Mouse (Mus musculus): ENCODE data around the gene Aqp11.

The Aqp11 gene

DNA sequence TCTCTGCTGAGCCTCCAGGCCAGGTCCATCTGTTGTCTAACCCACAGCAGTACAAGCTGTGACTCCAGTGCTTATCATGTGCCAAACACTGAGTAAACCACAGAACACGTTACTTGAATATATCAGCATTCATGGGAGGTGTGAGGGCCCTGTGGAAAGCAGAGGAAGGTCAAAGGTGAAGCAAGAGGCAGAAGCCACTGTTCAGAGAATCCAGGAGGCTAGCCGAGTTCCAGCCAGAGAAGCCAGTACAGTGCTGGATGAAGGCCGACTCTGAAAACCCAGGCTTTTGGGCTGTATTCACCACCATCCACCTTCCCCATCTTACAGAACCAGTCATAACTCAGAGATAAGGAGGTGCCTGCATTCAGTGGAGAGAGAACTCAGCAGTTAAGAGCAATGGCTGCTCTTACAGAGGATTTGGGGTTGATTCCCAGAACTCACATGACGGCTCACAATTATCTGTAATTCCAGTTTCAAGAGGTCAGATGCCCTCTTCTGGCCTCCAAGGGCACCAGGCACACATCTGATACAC lies 9.2 kb upstream of the Aqp11 start:
- no peak for DNase-seq

DNA sequence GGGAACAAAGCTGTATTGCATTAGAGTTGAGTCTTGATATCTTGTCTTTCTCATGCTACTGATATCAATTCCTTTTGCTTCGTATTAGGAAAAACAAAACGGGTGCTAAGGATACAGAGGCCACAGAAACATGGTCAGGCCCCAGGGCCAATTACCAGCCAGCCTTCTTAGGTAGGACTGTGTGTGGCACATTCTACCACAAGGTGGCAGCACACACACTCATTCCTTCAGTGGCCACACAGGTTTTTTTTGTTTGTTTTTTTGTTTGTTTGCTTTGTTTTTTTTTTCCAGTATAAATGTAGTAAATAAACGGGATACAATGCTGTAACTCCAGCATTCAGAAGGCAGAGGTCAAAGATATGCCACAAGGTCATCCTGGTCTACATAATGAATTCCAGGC lies 7.2 kb upstream of the Aqp11 start:
- peak; percentile 75 for DNase-seq

DNA sequence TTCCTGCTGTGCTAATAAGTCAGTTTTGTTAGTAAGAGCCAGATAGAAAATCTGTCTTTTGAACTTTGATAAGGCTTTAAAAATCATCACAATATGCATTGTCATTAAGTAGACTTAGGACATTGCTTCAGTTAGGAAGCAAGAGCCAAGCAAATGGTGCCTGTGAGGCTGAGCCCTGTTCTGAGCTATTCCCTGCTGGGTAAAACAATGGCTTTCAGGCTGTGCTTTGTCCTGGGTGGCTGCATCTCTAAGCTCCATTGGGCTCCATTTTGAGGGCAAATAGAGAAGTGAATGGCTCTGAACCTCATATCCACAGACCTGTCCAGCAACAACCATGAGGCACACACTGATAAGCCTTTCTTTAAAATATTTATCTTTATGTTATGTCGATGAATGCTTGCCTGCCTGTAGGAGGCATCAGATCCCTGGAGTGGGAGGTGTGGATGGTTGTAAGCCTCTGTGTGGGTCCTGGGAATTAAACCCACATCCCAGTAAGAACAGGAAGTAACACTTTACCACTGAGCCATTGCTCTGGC lies 3.7 kb upstream of the Aqp11 start:
- no peak for DNase-seq

DNA sequence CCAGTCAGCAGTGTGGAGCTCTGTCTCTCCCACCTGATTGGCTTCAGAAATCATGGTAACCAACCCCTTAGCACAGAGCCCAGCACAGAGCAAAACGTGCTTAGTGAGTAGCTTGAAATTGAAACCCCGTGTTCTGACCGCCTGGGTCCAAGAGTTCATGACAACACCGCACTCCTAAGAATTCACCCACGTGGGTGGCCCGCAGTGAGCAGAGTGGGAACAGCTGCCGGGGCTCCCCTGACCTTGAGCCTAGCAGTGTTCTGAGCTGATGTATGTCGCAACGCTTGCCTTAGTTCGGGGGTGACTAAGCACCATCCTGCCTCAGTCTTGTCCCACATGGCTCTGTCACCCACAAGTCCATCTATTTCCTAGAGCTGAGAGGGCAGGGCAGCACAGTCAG lies 2.9 kb upstream of the Aqp11 start:
- no peak for DNase-seq

DNA sequence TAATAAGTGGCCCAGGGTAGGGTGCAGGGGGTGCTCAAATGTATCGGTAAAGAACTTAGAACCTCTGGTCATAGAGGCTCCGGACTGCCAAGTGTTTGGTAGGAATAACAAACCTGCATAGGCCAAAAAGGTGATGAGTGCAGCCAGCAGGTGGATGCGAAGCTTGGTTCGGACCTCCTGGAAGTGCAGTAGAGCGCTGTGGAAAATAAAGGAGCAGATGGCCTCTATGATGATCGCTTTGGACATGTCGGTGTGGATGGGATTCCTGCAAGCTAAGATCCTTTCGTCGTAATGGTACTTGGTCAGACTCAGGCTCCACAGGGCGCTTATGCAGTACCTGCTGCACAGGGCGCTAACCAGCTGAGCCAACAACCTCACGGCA lies 842 bp downstream of the Aqp11 start:
- DNase-seq, result no peak

DNA sequence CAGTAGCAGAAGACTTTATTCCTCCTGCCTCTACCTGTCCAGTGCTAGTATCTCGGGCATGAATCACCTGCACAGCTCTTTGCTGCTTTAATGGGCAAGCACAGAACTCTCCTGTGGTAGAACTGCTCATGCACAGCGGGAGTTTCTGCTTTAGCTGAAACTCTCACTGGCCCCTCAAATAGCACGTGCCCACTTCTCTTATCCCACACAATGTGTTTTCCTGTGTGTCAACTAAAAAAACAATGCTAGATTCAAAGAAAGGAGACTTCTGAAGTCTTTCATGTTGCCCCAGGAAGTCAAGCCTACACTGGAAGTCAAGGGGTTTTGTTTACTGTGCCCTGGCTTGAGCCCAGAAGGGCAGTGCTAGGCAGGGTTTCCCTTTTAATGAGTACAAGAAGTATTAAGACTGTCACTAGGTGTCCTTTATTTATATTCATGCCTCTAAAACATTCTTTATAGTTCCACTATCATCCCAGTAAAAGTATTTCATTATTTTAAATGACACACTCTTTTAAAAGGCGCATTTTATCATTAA lies 2.1 kb downstream of the Aqp11 start:
- DNase-seq, result no peak

DNA sequence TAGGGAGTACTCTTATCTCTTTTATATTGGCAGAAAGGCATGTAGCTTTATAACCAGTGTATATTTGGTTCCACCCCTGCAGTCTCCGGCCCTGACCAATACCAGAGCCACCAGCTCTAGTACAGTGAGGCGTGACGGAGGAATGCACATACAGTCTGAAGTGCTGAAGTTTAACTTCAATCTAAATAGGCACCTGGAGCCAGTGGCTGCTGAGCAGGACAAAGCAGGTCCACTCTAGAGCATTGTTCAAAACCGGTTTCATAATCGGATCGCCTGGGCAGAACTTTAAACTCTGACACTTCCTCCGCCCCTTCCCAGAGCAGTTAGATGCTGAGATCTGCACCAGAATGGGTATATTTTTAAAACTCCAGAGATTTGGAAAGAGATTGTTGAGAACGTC lies 3.1 kb downstream of the Aqp11 start:
- no peak for DNase-seq

DNA sequence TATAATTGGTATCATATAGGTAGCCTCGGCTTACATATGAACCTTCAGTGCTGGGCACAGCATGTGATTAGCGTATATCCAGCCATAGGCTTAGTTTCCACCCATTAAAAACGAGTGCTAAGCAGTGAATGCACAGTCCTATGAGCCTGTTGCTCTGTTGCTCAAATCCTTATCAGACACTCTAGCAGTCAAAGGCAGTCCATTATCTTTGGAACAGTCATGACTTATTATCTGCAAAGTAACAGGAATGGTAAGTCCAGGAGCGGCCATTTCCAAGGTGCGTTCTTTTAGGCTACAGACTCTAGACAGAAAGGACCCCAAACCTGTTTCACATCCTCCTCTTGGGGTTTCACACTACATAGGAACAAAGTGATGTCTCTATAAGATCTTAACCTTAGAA lies 4.5 kb downstream of the Aqp11 start:
- no peak for DNase-seq

DNA sequence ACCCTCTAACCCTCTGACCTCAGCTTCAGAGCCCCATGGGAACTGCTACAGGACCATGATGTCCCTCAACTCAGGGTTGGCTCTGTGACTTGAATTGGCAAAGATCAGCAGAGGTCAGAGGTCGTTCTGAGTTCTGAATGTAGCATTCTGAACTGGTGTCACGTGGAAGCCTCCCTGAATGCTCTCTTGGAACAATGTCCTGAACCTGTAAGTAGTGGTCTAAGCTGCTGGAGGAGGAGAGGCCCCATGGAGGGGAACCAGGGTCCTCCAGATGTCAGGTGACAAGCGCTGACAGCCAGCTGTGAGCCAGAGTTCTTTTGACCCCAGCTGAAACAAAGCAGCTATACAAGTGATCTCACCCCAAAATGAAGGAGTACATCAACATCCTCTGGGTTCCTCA lies 7.7 kb downstream of the Aqp11 start:
- no peak for DNase-seq

DNA sequence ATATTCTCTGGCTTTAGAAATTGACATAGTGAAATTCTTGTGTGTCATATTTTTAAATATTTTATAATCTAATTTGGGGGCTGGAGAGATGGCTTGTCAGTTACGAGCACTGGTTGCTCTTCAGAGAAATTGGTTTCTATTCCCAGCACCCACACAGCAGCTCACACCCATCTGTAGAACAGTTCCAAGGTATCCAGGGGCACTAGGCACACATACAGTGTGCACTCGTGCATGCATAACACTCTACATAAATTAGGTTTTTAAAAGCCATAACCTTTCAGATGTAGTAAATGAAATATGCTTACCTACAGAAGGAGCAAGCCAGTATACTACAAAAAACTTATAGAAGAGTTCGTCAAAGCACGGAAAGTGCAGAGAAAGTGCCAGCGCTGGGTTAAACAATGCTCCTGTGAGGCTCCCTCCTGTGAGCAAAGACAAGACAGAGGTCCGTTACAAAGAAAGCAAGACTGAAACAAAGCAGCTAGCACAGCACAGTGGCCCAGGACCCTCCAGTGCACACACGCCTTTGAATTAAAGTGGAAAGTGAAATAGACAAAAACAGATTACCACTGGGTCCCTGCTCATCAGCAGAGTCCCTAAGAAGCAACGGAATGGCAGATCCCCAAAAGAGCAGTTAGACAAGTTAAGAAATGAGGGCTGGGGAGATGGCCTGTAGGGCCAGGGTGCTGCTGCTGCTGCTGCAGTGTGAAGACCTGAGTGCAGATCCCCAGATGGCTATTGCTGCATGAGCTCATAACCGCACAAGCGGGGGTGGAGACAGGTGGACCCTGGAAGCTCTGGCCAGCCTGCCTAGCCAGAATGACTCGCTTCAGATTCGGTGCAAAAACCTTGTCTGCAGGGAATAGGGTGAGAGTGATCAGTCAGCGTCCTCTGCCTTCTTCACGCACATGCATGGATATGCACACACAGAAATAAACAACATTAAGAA lies 9.1 kb downstream of the Aqp11 start:
- DNase-seq, result no peak

DNA sequence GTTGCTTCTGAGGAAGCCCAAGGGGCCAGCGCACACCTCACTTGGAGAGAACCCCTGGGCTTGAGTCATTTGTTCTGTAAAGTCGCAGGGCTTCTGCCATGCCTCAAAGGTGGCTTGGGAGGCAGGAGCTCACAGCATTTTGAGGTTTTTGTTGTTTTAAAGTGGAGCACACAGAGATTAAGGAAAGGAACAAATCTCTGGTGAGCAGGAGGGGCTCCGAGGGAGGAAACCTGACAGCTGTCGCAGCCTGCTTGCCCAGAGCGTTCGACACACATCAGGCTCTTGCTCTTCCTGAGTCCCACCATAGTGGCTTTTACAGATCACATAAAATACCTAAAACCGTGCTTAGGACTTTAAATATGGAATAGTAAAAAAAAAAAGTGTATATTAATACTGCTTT lies 11.3 kb downstream of the Aqp11 start:
- no peak for DNase-seq

DNA sequence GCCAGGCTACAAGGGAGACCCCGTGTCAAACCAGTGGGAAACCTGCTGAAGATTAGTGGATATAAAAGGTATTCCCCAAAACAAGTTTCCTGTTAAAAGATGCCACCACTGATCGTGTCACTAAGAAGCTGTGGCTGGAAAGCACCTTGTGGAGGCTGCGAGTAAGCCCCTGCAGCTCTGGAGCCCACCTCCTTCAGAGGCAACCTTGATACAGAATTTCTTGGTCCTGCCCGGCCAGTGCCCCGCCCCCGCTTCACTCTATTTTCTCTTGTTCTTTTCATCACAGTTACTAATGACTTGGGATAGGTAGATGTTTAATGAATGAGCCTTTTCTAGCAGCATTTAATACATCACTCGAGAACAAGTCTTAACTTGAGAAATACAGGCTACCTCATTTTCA lies 12.0 kb downstream of the Aqp11 start:
- DNase-seq, result no peak

DNA sequence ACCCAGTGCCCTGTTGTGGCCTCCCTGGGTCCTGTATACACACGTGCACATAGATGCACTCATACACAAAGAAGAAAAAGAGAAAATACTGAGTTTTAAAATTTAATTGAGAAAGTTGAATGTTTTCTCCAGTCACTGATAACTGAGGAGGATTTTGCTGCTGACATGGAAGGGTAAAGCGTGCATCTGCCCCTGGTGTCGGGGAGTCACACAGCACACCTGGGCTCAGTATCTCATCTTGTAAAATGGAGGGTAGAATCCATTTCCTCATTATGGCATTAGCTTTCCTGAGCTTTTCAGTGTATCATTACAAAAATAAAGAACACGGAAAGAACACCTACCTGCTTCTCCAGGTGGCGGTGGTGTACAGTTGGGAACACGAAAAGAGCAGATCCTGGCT lies 12.7 kb downstream of the Aqp11 start:
- DNase-seq, result no peak

DNA sequence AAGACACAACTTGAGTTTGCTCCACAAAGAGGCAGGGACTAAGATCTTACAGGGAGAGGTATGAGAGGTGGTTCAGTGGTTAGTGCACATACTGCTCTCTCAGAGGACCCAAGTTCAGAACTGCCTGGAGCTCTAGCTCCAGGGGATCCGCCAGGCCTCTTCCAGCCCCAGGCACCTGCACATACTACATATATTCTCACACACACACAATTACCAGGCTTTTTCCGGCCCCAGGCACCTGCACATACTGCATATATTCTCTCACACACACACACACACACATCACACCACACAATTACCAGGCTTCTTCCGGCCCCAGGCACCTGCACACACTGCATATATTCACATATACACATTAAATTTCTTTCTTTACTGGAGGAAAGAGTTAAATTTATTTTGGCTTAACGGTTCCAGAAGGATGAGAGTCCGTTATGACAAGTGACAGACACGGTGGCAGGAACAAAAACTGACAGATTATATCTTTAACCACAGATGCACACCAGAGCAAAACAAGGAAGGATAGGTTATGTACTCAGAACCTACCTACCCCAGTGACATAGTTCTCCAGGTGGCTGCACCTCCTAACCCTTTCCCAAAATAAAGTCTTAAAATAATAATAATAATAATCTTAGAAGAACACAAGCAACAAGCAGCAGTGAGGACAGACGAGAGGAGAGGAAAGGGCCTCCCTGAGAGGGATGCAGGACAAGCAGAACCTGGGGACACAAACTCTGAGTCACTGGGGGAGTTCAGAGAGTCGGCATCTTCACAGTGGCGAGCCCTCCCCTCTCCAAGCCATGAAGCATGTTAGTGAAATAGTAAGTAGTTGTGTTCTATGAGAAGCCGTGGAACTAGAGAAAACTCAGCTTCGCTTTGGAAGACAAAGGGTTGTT lies 14.2 kb downstream of the Aqp11 start:
- DNase-seq, result no peak

DNA sequence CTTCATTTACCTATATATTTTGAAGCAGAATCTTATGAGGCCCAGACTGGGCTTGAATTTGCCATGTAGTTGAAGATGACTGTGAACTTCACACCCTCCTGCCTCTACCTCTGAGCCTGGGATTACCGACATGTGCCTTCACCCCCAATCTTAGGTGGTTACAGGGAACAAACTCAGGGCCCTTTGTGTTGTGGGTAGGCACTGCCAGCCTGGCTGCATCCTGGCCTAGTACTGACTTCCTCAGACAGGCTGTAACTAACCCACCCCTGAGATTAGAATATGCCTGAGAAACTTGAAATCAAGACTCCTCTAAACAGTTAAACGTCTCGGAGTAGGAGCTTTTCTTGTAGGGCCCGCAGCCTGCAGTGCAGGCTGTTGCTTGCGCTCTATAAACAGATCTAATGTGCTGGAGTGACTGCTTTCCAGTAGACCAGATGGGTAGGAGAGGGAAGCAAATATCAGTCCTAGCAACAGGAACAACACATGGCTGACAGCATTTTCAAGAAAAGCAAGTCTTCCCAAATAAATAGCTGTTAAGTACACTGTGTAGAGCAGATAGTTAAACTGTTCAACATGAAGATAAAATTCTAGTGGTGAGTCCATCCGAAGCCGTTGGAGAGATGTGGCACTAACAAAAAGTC lies 15.7 kb downstream of the Aqp11 start:
- DNase-seq, result no peak

DNA sequence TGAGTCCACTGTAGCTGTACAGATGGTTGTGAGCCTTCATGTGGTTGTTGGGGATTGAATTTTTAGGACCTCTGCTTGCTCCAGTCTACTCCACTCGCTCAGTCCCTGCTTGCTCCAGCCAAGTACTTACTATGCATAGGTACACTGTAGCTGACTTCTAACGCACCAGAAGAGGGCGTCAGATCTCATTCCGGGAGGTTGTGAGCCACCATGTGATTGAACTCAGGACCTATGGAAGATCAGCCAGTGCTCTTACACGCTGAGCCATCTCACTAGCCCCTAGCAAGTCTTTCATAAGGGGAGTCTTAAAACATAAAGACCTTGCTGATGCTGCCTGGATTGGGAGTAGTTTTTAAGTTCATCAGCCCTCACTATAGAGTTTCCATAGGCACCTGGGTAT lies 18.0 kb downstream of the Aqp11 start:
- DNase-seq, result no peak

DNA sequence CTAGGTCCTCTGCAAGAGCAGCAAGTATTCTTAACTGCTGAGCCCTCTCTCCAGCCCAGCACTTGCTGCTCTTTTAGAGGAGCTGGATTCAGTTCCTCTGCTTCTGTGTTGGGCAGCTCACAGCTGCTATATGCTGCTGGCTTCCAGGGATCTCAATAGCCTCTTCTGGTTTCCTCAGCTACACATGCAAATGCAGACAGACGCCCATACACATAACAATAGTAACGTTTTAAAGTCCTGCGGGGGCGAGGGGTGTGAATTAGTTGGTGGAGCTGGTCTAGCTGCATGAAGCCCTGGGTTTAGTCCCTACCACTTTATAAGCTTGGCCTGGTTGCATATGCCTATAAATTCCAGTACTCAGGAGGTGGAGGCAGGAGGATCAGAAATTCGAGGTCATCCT lies 19.0 kb downstream of the Aqp11 start:
- no peak for DNase-seq

DNA sequence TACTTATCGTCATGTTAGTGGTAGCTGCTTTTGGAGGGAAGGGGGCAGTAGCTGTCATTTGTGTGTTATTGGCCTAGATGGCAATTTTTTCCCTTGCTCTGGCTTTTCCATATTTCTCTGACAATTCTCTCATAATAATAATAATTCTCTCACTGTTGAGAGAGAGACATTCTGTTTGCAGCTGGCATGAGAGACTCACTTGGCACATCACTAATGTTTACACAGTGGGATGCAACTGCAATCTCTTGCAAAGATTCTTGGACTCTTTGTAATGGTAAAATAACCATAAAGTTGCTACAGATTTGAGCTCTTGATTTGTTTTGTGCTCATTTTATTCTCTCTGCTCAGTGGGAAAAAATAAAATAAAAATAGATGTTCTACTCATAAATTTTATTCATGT lies 20.8 kb downstream of the Aqp11 start:
- DNase-seq, result no peak

DNA sequence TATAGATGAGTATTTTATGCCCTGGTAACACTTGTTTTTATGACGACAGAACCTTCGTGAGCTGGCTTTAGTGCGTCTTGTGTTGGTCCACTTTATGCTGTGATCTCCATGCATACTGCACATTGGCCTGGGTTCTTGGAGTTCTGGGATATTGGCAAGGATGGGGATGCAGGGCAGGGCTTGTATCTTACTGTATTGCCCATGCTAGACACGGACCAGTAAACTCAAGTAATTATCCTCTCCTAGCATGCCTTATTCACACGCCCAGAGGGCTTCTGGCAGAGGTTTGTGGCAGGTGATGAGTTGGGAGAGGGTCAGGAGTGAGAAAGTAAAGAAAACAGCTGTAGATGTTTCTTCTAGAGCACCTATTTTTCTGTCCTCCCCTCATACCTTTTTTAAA lies 23.4 kb downstream of the Aqp11 start:
- no peak for DNase-seq

DNA sequence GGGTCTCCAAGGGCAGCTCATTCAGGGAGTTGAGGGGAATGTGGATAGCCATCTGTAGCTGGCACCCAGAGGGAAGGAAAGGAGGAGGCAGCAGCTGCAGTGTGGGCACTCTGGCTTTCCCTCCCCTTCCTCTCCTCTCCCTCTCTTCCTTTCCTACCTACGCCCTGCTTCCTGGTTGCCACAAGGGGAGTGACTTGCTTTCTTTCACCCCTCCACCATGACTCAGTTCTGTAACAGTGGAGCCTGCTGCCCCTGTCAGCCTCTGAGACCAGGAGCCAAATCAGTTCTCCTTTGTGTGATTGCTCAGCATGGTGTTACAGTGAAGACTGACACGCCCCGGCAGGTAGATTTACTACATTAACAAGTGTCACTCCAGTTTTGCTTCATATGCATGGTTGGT lies 28.9 kb downstream of the Aqp11 start:
- no peak for DNase-seq

DNA sequence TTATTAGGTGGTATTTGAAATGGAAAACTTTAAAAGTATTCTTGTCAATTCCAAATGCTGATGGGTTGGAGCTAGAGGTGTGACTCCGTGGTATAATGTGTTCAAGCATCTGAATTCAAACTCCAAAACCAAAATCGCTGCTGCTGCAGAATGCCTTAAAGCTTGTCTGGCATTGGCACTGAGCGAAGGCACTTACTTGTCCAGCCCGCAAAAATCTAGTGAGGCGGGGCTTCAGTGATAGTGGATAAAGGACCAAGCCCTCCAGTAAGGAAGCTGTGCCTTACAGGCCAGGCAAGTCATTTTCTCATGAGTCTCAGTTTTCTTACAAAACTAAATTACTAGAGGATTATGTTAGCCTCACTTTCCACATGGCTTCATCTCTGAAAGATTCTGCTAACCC lies 30.3 kb downstream of the Aqp11 start:
- no peak for DNase-seq

DNA sequence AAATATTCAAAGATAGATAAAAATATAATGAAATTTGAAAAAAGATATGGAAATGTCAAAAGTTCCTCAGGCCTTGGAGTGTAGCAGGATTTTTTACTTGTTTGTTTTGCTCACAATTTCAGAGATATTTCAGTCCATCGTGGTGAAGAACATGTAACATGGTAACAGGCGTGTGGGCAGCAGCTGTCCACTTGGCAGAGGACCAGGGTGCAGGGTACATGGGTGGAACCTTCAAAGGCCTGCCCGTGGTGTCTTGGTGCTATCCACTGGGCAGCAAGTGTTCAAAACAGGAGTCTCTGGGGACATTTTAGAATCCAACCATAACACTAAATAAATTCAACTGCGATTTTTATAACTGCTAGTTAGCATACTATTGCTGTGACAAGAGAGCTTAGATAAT lies 31.0 kb downstream of the Aqp11 start:
- no peak for DNase-seq

DNA sequence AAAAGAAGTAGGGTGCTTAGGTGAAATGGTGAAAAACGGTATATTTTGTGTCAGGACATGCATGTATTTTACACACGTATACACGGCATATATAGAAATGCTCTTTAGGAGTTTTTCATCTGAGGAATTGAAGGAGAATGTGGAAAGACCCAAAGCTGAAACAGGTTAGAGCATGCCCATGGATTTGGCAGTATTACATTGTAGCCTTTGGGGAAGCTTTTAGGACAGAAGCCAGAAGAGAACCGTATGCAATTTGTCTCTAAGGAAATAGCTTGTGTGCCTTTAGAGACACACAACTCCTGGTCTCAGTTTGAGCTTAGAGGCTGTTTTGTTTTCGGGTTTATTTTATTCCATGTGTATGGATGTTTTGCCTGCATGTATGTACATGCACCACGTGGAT lies 37.0 kb downstream of the Aqp11 start:
- no peak for DNase-seq
